Mouse (Mus musculus) hindbrain, embryonic 15.5 days (tissue): Measurements from ENCODE around the gene Smcr8. TPM values are rescaled to one million over a fixed set of nuclear protein-coding genes. Genes with fewer than 3 reads are reported as not detected.
A peak's percentile ranks its signal among the peaks of the same experiment; 100 is the strongest.

ENCODE experiments used
- ATAC-seq: fragments of 200-750 bp; cut with Nextera tagmentation; 2 replicates; pipeline ENCODE4 v1.8.0; 2017; ENCODE audit warnings: low read depth, moderate number of reproducible peaks, moderate TSS enrichment; ENCODE audit not compliant: low FRiP score
- H3K27ac ChIP-seq: fragments of 300-500 bp; sonication (generic); replicated peaks from 2 replicates; pipeline ENCODE4 v1.5.1; 2015; ENCODE audit warnings: mild to moderate bottlenecking, inconsistent platforms
- H3K27me3 ChIP-seq: fragments of 300-500 bp; sonication (generic); 2 replicates; pipeline ENCODE4 v1.6.1; 2015; ENCODE audit warnings: control low read depth, inconsistent platforms
- H3K36me3 ChIP-seq: fragments of 300-500 bp; sonication (generic); 2 replicates; pipeline ENCODE4 v1.6.1; 2015; ENCODE audit warnings: control low read depth, inconsistent platforms
- H3K4me1 ChIP-seq: fragments of 300-500 bp; sonication (generic); replicated peaks from 2 replicates; pipeline ENCODE4 v1.6.1; 2015; ENCODE audit warnings: control low read depth, inconsistent platforms
- H3K4me2 ChIP-seq: fragments of 300-500 bp; sonication (generic); 2 replicates; pipeline ENCODE4 v1.6.1; 2015; ENCODE audit warnings: moderate library complexity, mild to moderate bottlenecking, inconsistent platforms
- H3K4me3 ChIP-seq: fragments of 300-500 bp; sonication (generic); 2 replicates; pipeline ENCODE4 v1.5.1; 2015; ENCODE audit warnings: mild to moderate bottlenecking, inconsistent platforms
- H3K9ac ChIP-seq: fragments of 300-500 bp; sonication (generic); 2 replicates; pipeline ENCODE4 v1.6.1; 2015; ENCODE audit warnings: inconsistent platforms
- H3K9me3 ChIP-seq: fragments of 300-500 bp; sonication (generic); 2 replicates; pipeline ENCODE4 v1.6.1; 2016; ENCODE audit warnings: control low read depth, inconsistent platforms
- WGBS: fragments of 180-500 bp; shearing (Covaris S2); methylation state at CpG from one replicate; pipeline ENCODE4 v1.1.7; 2015; 5-methylcytosine and 5-hydroxymethylcytosine counted together
- microRNA-seq: library from miRNA; unstranded; fragments of <30 nt; microRNA quantifications from one replicate; pipeline ENCODE4, GENCODE M21; 2016
- polyA plus RNA-seq: library from polyadenylated mRNA; unstranded; fragments of >200 nt; fragmentation: Nextera tagmentation; extraction: Ambion mirVana; gene quantifications from 2 replicates; pipeline ENCODE4 v1.2.1, GENCODE M21; 2015

Smcr8 gene
- polyA plus RNA-seq, 1 experiment from 2014 or later: 6.7 TPM

DNA sequence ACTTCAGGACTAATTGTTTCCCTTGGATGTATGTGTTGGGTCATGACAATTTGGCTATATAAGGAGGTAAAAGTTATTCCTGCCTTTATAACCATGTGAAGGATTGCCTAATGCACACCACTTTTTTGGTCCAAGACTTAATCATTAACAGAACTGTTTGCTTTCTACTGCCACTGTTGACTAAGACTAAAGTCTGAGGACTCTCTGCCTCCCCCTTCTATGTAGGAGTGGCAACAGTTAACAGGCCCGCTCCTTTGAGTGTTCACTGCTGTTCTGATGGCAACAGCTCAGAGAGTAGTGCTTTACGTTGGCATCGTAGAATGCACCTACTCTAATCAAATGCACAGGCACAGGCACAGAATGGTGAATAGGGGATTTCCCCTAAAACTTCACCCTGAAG is 47.9 kb downstream of the Smcr8 start:
- Histone ChIP-seq H3K9me3 (no peaks in the 10 kb centered on the region), H3K27me3 (0 out of 2 replicates have a peak, but pooled peaks cover 2% of the 10 kb centered on the region), H3K27ac (no peak overlapping the region), H3K9ac (no peak overlapping the region), H3K4me1 (no peaks in the 10 kb centered on the region), H3K4me3 (no peak overlapping the region), H3K4me2 (no peak overlapping the region), H3K36me3 (no peaks in the 10 kb centered on the region)
- ATAC-seq: no peak
- WGBS: 74% methylated on average over 3 of the region's 3 CpGs

DNA sequence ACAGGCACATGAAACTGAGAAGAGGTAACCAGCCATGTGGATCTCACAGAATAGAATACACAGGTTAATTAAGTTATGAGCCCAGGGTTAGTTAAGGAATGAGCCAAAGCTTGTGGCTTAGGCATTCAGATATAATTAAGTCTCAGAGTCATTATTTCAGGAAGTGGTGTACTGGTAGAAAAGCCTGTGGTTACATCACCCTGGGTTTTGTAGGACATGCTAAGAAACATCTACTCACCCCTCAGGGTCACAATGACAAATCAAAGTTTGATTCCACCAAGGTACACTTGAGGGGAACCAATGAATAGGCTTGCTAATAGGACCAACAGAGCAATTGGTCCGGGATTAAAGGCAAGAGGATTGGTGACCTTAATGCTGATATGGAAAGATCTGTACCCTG is 49.4 kb downstream of the Smcr8 start:
- Histone ChIP-seq H3K4me2 (no peak overlapping the region), H3K4me3 (no peak overlapping the region), H3K9ac (no peak overlapping the region), H3K4me1 (peaks cover 8% of the 10 kb centered on the region), H3K27ac (no peak overlapping the region), H3K9me3 (no peaks in the 10 kb centered on the region), H3K36me3 (no peaks in the 10 kb centered on the region), H3K27me3 (0 out of 2 replicates have a peak, but pooled peaks cover 2% of the 10 kb centered on the region)
- WGBS: 71% methylated on average over 1 of the region's 1 CpGs
- no peak for ATAC-seq

DNA sequence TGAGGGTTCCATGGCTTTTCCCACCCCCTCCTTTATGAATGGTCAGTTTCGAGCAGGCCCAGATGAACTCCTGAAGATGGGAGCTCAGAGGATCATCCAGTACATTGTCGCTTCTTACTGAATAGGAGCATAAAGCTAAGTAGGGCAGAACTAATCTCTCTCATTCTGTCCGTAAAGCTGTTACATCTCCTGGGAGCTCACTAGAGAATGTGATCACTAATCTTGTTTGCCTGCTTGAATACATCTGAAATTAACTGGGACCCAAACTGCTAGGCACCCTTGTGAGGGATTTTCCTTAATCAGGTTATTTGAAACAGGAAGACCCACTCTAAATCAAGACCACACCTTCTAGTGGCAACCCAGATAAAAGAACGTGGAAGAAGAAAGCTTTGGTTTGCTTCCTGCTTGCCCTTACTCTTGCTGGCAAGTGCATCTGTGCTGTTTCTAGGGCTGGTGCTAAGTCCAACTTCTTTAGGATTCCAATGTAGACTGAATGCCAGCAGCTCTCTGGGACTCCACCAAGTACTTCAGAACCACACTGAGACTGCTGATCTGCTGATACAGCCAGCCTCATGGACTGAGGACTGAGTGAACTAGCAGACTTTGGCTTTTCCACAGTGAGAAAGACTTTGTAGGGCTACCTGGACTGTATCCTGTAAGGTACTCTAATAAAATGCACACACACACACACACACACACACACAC is 50.1 kb downstream of the Smcr8 start:
- H3K9ac ChIP-seq: no peak overlapping the region
- 0 out of 2 replicates have a peak, but pooled peaks cover 2% of the 10 kb centered on the region for H3K27me3 ChIP-seq
- H3K4me1 ChIP-seq: peaks cover 10% of the 10 kb centered on the region
- no peaks in the 10 kb centered on the region for H3K9me3 ChIP-seq
- WGBS: 50% methylated on average over 4 of the region's 4 CpGs
- H3K36me3 ChIP-seq: no peaks in the 10 kb centered on the region
- H3K27ac ChIP-seq: no peak overlapping the region
- no peak overlapping the region for H3K4me3 ChIP-seq
- no peak for ATAC-seq
- no peak overlapping the region for H3K4me2 ChIP-seq

DNA sequence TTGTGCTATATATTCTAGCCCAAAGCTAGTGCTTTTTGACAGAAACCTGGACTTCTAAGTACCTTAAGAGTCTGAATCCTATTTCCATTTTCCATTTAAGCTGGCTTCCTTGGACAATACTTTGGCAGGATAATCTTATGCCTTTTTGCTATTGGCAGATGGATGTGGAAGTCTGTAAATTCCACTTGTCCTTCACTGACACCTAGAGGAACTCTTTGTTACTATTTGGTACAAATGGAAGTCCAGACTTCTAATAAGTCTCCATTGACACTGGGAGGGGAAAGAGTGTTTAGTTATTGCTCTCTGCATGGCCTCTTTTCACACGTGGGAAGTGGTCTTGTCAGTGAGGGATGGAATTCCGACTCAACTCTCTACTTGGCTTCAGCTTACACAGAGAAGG is 51.6 kb downstream of the Smcr8 start:
- Histone ChIP-seq H3K9ac (no peak overlapping the region), H3K9me3 (no peaks in the 10 kb centered on the region), H3K36me3 (no peaks in the 10 kb centered on the region), H3K27ac (no peak overlapping the region), H3K4me1 (peaks cover 10% of the 10 kb centered on the region), H3K4me3 (no peak overlapping the region), H3K27me3 (0 out of 2 replicates have a peak, but pooled peaks cover 2% of the 10 kb centered on the region), H3K4me2 (no peak overlapping the region)
- no peak for ATAC-seq
- 32% methylated on average over 2 of the region's 2 CpGs for WGBS

DNA sequence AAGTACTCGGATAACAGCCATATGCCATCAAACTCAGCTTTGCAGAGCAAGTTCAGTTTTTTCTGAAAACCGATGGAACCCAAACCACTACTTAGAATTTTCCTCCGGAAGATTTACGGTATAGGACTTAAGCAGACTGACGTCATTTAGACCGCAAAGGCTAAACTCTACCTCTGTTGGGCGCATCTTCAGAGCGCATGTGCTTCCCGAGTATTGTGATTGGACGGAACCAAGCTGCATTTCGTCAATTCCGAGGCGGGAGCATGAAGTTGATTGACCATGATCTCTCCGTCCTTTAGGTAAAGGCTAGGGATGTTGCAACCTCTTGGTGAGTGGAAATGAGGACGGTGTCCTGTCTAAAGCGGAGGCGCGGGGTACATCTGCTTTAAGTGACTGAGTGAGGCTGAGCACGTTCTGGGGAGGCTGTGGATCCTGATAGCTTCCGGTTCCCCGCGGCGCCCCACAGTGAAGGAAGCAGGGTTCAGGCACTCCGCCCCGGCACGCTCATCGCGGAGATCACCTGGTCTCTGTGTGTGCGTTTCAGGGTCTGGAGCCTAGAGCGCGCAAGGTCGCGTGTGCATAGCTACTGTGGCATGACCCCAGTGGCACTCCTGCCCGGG is 53.2 kb downstream of the Smcr8 start, which contains the start of gene Dhrs7b:
Gene Dhrs7b (plus strand): TSS at position 199 of the 620 bp plus-strand sequence.
- peak within 1 kb of the TSS; percentile 80 for H3K9ac ChIP-seq
- H3K4me3 ChIP-seq: peak within 1 kb of the TSS; percentile 89
- H3K27me3 ChIP-seq: 0 out of 2 replicates have a peak, but pooled peaks cover 2% of the 10 kb centered on the region
- under 1% methylated on average over 34 of the region's 34 CpGs for WGBS
- peak within 1 kb of the TSS; percentile 91 for H3K27ac ChIP-seq
- peak within 1 kb of the TSS; percentile 89 for H3K4me2 ChIP-seq
- H3K36me3 ChIP-seq: no peaks in the 10 kb centered on the region
- peaks cover 10% of the 10 kb centered on the region for H3K4me1 ChIP-seq
- H3K9me3 ChIP-seq: no peaks in the 10 kb centered on the region
- ATAC-seq: peak; percentile 99

DNA sequence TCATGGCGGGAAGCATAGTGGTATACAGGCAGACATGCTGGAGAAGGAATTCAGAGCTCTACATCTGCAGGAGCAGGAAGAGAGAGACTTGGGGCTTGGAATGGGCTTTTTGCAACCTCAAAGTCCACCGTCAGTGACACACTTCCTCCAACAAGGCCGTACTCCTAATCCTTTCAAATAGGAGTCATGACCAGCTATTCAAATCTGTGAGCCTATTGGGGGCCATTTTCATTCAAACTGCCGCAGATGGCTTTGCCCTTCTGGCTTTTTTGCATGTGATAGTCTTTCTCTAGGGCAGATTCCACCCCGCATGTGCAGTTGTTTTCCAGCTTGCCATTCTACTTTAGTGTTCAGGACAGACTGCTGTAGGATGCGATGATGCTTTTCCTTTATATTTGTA is 59.6 kb downstream of the Smcr8 start:
- no peak overlapping the region for H3K4me2 ChIP-seq
- H3K9ac ChIP-seq: no peak overlapping the region
- no peaks in the 10 kb centered on the region for H3K9me3 ChIP-seq
- 0 out of 2 replicates have a peak, but pooled peaks cover under 1% of the 10 kb centered on the region for H3K4me1 ChIP-seq
- H3K27ac ChIP-seq: no peak overlapping the region
- H3K4me3 ChIP-seq: no peak overlapping the region
- H3K36me3 ChIP-seq: no peaks in the 10 kb centered on the region
- 96% methylated on average over 6 of the region's 6 CpGs for WGBS
- no peaks in the 10 kb centered on the region for H3K27me3 ChIP-seq
- ATAC-seq: no peak

Small RNAs within 50 kb of the gene (microRNA-seq; reads per million reads assigned to microRNA genes)
- gene Mir5100: 0.65 reads per million

Other genes starting within 250 kb of the Smcr8 start
- gene Alkbh5, start 241.1 kb upstream of the Smcr8 start, polyA plus RNA-seq: 22.1 and 23.4 TPM in 2 replicates
- gene Llgl1, start 77.8 kb upstream of the Smcr8 start, polyA plus RNA-seq: 51.7 and 53.2 TPM in 2 replicates
- gene Flii, start 50.3 kb upstream of the Smcr8 start, polyA plus RNA-seq: 72.7 and 77.5 TPM in 2 replicates
- 24.7 and 27.0 TPM in 2 replicates for gene Mief2, start 49.1 kb upstream of the Smcr8 start, polyA plus RNA-seq
- gene Top3a, start 159 bp upstream of the Smcr8 start, polyA plus RNA-seq: 7.9 and 8.9 TPM in 2 replicates
- 10.0 TPM in 2 replicates for gene Shmt1, start 34.2 kb downstream of the Smcr8 start, polyA plus RNA-seq
- 35.0 and 36.5 TPM in 2 replicates for gene Dhrs7b, start 53.1 kb downstream of the Smcr8 start, polyA plus RNA-seq
- gene Tmem11, start 101.7 kb downstream of the Smcr8 start, polyA plus RNA-seq: 58.6 and 58.8 TPM in 2 replicates
- gene Natd1, start 137.2 kb downstream of the Smcr8 start, polyA plus RNA-seq: 30.8 and 32.9 TPM in 2 replicates
- 31.5 and 31.8 TPM in 2 replicates for gene Map2k3, start 154.5 kb downstream of the Smcr8 start, polyA plus RNA-seq
- gene Kcnj12, start 245.0 kb downstream of the Smcr8 start, polyA plus RNA-seq: 4.9 and 5.2 TPM in 2 replicates